Mouse (Mus musculus) ES-CJ7 (cell line): ENCODE measurements around the gene Casq2.

Source experiments
- DNase-seq: peaks from one replicate; pipeline ENCODE4 v3.0.0; 2011; ENCODE audit warnings: low read depth, low spot score

Gene Casq2

DNA sequence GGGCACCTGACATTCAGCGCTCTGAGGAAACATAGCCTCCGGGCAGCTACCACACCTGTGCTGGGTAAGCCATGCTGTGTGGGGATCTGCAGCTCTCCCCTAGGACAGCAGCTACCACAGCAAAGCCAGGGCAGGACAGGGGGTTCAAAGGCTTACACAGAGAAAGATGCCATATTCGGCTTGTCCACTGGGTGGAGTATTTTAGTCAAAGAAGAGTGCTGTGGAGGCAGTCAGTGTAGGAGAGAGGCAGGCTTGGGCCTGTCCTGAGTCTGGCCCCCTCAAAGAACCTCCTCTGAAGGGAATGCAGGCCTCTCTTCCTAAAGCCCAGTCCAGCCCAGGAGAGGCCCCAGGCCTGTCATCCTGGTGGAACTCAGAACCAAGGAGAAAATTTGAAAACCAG is 4.4 kb upstream of the Casq2 start:
- peak; percentile 90 for DNase-seq

- DNase-seq: peak; percentile 97
Measured at GRCm38 (mm10) chr3:102083589-102084230, 2.5 kb upstream of the Casq2 start.

GRCm38 (mm10) chr3:102084833-102085491 is 1.3 kb upstream of the Casq2 start:
- DNase-seq: no peak

DNA sequence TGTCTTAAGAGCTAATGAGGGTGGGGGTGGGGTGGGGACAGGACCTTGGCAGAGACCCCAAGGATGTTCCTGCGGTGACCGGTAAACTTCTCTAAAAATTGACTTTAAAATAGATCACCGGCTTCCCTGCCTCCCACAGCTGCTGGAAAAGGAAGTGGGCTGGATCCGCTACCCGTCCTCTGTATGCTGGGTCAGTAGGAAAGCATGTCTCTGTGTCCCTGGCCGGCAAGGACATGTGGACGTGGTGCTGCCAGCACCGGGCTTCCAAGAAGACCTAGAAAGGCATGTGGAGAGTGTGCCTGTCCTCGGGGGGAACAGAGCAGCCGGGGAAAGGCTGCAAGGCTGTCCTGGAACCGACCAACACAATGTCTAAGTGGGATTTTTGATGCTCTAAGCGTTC is 496 bp upstream of the Casq2 start:
- DNase-seq: no peak

- no peak for DNase-seq
Measured at GRCm38 (mm10) chr3:102094841-102095240, 8.6 kb downstream of the Casq2 start.

GRCm38 (mm10) chr3:102095412-102095811 is 9.2 kb downstream of the Casq2 start:
- DNase-seq: no peak

GRCm38 (mm10) chr3:102096366-102096765 is 10.2 kb downstream of the Casq2 start:
- DNase-seq: no peak

GRCm38 (mm10) chr3:102096976-102097375 is 10.8 kb downstream of the Casq2 start:
- no peak for DNase-seq

DNA sequence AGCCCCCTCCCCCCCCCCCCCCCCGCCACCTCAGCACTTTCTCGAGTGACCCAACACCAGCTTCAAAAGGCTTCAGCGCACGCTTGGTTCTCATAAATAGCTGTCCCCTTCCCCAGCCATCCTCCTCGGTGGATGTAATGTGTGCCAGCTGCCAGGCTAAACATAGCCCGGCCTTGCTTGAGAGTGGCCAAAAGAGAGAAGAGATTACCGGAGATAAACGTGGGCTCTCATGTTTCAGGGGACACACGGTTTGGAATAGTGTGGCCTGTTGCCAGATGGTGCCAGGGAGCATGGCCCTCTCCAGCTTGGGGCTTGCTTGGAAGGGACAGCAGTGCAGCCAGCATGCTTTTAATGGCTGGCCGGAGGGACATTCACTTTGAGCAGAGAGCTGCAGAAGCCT is 13.0 kb downstream of the Casq2 start:
- no peak for DNase-seq

- DNase-seq: no peak
Measured at GRCm38 (mm10) chr3:102099793-102100192, 13.6 kb downstream of the Casq2 start.

DNA sequence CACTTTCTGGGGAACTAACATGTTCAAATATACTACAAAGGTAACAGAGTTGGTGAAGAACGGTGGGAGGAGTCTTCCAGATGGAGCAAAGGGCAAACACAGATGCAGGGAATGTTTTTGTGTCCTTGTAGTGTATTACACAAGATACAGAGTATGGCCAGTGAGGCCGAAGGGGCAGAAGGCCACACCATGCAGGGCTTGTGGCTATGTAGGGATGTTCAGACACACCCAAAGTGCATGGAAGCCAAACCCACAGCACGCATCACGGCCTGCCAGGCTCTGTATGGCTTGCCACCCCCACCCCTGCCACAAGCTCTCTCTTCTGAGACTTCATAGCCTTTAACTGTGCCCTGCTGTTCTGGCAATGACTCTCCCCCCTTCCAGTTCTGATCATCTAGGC is 15.2 kb downstream of the Casq2 start:
- DNase-seq: no peak

- peak; percentile 94 for DNase-seq
Measured at GRCm38 (mm10) chr3:102103811-102104565, 17.8 kb downstream of the Casq2 start.

DNA sequence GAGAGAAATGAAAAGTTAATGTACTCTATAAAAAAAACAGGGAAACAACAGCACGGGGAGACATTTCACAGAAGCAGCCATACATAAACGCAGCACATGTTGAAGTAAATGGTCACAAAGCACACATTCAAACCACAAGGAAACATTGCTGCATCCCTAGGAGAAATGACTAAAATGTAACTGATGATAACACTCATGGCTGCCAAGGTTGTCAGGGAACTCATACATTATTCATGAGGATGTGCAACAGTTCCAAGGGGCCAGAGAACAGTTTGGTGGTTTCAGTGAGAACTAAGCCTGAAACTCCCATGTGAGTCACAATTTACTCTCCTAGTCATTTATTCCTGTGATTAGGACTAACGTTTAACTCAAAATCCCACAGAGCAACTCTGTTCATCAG is 22.0 kb downstream of the Casq2 start:
- DNase-seq: peak; percentile 14

DNA sequence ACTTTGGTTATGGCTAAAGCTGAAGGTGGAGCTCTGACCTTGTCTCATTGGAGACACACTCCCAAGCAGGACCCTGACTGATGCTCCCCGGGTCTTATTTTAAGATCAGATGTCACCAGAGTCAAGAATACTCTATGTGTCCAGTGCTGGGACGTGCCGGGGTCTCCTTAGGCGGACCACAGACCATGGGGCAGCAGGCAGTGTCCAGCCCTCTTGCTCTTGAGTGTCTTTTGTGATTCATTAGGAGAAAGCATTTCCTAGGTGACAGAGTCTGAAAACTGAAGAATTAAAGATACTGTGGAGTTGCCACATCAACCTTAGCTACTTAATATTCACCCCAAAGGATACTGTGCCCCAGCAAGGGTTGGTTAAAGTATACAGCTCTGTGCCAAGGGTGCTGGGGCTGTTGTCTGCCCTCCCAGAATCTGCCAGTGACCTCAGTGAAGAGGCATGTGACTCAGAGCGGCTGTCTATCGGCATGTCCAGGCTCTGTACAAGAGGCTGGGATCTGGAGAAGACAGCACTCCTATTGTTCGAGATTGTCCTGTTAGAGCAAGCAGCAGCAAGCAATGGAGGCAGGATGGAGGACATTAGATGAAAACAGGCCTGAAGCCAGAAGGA is 25.9 kb downstream of the Casq2 start:
- DNase-seq: no peak

DNA sequence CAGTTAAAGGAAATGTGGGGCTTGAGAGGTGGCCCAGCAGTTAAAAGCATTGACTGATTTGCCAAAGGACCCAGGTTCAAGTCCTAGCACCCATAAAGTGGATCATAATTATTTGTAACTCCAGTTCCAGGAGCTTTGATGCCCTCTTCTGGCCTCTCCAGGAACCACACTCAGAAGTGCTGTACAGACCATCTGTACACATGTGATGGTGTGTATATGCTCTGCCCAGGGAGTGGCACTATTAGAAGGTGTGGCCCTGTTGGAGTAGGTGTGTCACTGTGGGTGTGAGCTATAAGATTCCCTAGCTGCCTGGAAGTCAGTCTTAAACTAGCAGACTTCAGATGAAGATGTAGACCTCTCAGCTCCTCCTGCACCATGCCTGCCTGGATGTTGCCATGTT is 34.7 kb downstream of the Casq2 start:
- DNase-seq: peak; percentile 60

- peak; percentile 72 for DNase-seq
Measured at GRCm38 (mm10) chr3:102122046-102122445, 35.8 kb downstream of the Casq2 start.

- DNase-seq: no peak
Measured at GRCm38 (mm10) chr3:102123654-102124053, 37.4 kb downstream of the Casq2 start.

DNA sequence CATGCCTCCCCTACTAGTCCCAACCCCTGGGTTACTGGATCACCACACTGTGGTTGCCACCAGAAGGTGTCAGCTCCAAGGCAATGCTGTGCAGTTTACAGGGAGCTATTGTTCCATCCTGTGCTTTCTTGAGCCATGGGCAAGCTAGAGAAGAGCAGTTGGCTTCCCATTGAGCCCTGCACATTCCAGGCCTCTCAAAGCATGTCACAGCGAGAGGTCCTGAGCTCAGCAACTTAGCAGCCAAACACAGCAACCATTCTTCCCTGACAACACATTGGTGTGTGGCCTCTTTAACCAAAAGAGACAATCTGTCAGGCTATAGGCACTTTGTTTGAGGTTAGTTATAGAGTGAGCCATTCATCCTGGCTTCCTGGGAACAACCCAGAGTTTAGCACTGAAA is 39.3 kb downstream of the Casq2 start:
- DNase-seq: no peak

DNA sequence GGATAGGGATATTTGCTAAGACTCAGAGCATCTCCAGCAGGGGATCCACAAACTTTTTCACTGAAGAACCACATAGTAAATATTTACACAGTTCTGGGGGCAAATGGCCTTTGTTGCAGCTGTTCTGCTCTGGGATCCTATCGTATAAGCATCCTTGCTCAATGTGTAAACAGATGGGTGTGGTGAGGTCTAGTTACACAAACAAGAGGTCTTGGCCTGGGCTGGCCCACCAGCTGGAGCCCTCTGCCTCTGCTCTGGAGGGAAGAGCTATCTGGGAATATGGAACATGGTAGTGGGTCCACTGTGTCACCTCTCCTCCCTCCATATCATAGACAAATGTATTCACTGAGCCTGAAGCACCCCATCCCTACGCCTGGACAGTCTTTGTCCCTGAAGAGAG is 40.9 kb downstream of the Casq2 start:
- DNase-seq: no peak

- DNase-seq: no peak
Measured at GRCm38 (mm10) chr3:102128242-102128641, 42.0 kb downstream of the Casq2 start.

GRCm38 (mm10) chr3:102130478-102130877 is 44.3 kb downstream of the Casq2 start:
- peak; percentile 72 for DNase-seq

DNA sequence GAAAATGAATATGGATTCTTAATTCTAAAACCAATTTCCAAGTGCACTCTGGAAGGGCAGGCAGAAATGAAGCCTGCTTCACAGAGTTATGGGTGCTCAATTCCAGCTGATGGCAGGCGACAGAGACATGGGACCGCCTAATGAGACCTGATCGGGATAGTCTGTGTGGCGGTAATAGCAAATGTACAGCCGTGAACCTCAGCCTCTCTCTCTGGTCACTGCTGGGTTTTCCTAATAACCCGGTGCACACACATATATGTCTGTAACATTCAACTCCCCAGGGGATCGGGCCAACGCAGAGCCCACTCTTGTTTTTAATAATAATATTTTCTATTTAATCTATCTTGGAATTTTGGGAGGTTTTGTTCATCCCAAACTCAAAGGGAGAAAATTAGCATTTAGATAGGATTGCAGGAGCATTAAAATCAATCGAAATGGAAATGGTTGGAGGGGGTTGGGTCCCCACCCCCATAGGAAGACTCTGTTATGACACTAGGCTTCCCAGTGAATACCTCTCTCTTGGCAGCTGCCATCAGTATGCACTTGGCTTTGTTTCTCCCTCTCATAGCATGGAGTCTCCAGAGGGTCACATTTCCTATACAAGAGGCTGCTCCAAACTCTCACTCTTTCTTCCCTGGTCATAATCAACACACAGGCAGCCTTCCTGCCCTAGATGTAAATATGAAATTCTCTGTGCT is 45.6 kb downstream of the Casq2 start:
- no peak for DNase-seq
